Mouse (Mus musculus) E14TG2a.4 (cell line): ENCODE data around the gene Endou.

Experiments
- CTCF ChIP-seq: conservative IDR thresholded peaks from 2 replicates; pipeline ENCODE4 v1.5.1; 2014; ENCODE audit warnings: low read length
- NANOG ChIP-seq: IDR thresholded peaks from 2 replicates; pipeline ENCODE4 v1.6.1; 2014; ENCODE audit warnings: borderline replicate concordance, low read length, mixed read lengths
- POU5F1 ChIP-seq: IDR thresholded peaks from 2 replicates; pipeline ENCODE4 v1.6.1; 2014; ENCODE audit warnings: low read length, borderline replicate concordance

DNA sequence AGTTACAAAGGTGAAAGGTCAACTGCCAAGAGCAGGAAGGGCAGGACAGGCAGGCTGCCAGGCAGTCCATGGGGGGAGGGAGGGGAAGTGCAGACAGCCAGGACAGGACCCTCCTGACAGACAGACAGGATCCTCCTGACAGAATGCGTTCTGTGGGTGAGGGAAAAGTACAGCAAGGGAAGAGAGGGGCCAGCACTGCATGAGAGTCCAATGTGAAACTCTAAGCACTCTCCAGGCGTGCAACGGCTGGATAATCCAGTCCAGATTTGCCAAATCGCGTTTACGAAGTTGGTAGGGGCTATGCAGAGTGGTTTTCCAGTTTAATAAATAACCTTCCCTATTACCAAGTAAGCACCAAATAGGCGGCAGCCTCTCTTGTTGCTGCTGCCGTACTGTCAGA lies 49.1 kb downstream of the Endou start:
- TF ChIP-seq CTCF (no peak), POU5F1 (no peak), NANOG (no peak)
